Mouse (Mus musculus) frontal cortex, postnatal 14 days (tissue): Measurements from ENCODE around the gene BC067074.
"Not testable (repeated sequence)": the region's sequence is repeated elsewhere in the genome, so short reads cannot be mapped to it uniquely, and the experiment has no call there.

ENCODE experiments used
- DNase-seq, 2 experiments: peaks; one replicate each; pipeline ENCODE4 v3.0.0; 2022; ENCODE audit warnings: low spot score in 2 of 2

The BC067074 gene

DNA sequence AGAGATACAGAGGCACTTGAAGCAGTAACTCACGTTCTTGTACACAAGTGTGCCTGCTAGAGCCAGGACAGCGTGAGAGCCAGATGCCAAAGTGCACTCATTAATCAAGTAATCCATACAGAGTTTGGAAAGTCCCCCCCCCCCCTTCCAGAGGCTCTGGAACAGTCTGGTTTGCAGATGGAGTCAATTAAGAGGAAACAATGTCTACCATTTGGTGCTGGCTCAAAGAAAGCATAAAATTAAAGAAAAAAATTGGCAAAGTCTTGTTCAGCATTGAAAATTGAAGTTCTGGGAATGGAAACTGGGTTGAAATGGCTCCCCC is 81.1 kb downstream of the BC067074 start:
- DNase-seq, result no peak

DNA sequence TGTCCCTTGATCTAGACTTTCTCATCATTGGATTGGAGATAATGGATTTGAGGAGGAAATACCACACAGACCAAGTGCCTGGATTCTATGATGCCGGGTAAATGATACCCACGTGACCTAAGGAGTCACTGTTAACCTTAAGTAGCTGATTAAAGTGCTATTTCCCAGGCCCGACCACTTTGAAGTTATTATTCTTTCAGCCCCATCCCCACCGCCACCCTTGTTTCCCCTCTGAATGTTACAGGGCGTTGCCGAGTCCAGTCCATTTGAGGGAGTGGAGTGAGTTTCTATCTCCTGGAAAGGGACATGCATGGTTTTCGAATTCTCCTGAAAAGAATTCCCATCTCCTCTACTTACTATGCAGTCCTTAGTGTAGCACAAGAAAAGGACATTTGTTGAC is 84.7 kb downstream of the BC067074 start:
- no peak for DNase-seq

DNA sequence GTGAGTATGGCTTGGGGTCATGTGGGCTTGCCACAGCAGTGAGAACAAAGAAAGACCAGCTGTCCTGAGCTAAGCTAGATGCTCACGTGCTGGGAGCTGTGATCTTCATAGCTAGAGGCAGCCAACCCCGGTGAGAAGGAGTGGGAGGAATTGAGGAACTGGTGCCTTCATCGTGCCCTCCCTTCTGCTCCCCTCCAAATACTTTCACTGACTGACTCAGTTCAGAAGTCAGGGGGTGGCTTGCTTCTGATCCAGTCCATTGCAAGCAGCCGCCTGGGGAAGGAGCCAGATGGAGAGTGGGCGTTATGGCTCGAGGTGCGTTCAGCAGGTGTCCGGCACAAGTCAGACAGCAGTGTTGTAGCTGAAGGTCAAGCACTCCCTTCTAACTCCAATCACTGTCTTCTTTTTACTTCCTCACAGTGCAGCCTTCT is 86.0 kb downstream of the BC067074 start:
- no peak for DNase-seq

DNA sequence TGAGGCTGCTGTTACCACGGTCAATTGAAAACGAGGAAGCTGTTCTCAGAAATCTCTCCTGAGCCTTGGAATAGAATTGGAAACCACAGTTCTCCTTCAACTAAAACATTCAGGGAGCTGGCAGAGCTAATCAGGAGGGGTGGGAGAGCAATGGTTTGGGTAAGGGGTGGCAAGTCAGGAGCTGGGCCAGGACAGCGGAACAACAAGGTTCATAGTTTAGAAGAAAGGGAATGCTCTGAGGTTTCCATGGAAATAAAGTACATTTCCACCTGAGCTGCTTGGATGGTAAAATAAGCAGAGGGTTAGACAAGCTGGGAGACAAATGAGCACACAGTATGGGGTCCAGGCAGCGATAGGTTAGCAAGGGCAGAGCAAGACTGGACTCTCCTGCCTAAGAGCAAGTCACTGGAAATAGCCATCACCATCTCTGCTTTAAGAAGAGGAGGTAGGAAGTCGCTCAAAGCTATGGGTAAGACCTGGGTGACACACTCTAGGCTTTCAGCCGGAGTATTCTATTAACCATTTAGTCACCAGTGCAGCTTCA is 86.9 kb downstream of the BC067074 start:
- no peak for DNase-seq

DNA sequence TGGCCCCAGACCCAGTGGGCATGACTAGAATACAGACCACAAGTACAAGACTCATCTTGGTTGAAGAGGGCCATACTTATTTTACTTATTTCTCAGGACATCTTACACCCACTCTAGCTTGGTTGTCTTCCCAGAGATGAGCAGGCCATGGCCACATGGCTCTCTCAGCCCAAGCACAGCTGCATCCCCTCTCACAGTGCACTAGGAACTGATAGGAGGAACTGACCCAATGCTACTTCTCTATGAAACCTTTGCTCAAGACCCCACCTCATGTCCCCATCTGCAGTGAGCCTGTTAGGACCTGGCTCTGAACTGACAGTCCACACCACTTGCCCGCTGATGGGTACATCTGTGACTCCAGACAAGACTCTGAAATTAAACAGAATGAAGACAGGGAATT is 88.8 kb downstream of the BC067074 start:
- peak in 1 of 2 experiments; percentile 17 for DNase-seq

DNA sequence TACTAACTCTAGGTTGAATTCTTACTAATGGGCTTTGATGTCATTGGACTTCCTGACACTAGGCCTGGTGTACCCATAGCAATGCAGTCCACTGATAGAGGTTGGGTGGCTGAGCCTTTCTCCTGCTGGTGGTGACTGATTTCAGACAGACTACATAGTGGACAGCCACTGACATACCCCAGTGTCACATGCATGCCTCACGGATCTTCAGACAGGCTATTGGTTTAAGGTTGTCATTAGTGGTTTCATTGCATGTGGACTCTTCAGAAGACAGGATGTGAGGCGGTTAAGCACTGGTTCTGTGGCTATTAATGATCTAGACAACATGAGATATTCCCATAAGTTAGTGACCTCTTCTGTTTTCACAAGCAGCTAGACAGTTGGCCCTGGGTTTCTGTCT is 89.2 kb downstream of the BC067074 start:
- no peak for DNase-seq

DNA sequence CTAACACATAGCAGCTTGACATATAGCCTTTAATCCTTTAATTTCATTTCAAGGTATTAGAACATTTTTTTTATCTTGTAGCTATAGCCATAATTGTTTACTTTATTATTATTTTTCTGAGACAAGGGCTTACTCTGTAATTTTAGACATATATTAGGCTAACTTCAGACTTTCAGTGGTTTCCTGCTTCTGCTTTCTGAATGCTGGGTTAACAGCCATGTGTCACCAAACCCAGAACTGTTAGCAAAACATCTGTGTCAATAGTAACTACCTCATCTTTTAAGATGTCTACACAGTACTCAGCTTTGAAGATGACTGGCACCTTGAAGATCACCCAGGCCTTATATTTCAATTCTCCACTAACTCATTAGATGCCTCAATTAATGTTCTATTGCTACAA is 89.8 kb downstream of the BC067074 start:
- not testable (repeated sequence) for DNase-seq

DNA sequence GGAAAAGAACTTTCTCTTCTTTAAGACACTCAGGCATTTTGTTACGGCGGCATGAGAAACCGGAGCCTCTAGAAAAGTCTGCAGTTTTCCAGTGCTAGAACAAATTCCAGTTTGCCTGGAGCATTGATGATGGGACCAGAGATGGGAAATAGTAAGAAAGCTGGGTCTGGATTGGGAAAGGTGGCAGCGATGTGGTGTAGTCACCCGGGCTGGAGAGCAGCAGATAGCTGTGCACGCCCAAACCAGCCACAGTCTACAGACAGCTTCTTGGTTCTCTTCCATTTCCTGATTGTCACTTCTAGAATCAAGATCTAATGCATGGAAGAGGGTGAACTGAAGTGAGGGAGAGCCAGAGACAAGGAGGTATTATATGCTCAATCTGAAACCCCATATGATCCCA is 100.4 kb downstream of the BC067074 start:
- no peak for DNase-seq

DNA sequence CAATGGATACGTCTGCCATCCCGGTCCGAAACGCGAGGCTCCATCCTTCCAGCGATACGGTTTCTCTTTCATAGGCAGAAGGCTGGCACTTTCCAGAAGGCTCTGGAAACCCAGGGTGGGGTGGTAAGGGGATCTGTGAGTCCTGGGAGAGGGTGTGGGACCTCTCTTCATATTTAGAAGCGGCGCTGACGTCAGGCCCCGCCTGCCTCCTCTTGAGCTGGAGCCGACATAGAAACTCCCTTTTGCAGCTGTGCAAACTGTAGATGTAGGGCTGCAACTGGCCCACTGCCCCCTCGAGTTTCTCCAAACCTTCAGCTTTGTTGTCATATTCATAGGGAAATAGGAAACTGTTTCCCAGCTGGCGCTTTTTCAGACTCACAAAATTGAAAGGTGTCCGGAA is 101.6 kb downstream of the BC067074 start:
- DNase-seq, result no peak

DNA sequence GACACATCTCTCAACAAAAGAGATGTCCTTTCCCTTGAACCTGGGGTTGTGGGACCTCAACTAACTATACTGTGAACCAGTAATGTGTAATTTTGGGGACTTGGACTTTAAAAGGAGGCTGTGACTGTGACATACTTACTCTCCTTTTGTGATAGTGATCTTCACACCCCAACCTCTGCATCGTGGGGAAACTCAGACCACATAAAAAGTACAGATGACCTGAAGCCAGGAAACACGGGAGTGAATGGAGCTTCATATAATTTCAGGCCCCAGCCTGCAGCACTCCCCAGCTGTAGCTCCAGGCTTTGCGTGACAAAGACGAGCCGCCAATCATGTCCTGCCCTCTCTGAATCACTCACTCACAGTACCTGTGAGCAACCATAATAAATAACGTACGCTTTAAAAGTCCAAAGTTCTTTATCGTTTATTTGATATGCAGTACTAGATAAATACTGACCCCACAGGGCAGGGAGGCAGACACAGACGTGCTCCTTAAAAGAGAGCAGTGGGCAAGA is 104.1 kb downstream of the BC067074 start:
- DNase-seq, result no peak

DNA sequence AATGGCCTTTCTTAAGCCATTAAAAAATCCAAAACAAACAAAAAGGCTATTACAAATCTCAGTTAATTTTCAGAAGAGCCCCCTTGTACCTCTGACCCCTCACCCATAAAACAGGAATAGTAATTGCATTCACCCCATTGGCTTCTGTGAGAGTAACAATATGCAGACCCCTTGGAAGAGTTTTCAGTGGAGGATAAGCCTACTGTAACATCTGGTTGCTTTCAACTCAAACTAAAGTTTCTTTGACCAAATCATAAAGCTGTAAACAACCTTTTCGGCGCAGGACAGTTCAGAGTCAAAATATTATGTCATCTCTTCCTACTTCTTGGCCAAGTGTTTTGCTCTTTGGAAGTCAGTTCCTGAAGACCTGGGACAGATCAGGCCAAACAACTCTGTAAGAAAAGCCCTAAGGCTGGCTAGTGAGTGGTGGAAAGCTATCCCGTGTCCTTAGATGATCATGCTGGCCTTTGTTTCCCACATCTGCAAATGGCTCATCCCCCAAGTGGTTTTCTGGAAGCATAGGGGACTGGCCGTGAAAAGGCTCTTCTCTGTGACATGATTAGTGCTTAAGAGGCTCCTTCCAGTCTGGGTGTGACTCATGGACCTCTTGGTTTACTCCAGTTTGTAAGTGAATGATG is 108.5 kb downstream of the BC067074 start:
- no peak for DNase-seq

DNA sequence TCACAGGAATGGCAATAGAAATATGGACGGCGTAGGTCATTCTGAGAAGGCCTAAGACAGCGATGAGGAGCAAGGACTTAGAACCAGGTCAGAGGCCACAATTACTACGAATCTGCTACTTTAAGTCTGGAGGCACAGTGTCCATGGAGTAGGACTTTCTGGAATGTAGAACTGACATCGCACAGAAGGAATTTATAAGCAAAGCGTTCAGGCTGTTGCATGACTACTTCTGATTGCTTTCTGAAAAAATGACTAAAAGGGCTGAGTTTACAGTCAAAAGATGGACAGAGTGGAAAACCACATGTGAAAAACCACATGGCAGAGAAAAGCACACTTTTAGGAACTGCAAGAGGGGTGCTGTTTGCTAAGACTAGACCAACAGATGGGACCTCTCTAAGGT is 110.7 kb downstream of the BC067074 start:
- no peak for DNase-seq

DNA sequence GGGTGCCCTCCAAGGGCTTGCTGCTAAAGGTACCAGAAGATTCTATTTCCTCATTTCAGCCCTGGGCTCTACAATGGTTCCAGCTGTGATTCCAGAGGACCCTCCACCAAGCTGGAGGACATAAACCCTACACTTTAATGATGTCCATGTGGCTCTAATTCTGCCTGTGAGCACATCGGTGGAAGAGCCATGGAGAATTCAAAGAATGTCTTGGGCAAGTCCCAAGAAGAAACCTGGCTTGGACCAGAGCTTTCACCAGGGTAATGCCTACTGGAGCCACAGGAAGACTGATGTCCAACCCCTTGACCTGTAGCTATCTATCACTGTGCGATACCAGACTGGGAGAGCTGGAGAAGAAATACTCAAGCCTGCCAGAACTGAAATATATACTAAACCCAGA is 111.2 kb downstream of the BC067074 start:
- DNase-seq, result no peak

DNA sequence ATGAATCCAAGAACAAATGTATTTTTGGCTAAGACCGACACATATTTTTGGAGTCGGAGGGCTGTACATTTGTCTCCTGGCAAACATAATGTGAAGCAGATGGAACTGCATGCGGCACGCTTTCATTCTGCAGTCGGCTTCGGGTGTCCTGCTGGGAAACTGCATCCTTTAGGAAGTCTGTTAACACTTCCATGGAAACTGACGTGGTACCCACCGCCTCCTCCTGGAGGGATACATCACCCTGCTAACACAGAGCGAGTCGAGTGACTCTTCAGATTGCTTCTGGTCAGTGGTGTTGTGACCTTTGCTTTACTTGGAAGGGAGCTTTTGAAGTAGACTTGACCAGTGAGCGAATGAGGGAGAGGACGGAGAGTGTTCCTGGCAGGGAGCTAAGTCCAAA is 117.0 kb downstream of the BC067074 start:
- DNase-seq, result peak; percentile 63 to 64

DNA sequence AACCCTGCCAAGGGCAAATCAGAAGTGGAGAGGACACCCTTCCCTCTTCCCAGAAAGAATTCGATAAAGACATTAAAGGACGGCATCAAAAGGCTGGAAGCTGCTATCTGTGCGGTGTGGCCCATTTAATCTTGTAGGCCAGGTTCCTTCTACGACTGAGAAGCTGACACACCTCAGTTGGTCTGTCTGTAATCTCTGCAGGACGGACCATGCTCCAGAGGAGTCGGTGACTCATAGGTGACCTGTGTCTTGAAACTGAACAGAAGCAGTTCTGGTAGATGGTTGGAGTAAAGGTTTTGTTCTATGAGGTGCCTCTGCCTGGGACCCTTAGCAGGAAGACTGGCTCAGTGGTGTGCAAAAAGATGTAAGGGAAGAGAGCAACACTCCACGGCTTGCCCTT is 122.6 kb downstream of the BC067074 start:
- no peak for DNase-seq

DNA sequence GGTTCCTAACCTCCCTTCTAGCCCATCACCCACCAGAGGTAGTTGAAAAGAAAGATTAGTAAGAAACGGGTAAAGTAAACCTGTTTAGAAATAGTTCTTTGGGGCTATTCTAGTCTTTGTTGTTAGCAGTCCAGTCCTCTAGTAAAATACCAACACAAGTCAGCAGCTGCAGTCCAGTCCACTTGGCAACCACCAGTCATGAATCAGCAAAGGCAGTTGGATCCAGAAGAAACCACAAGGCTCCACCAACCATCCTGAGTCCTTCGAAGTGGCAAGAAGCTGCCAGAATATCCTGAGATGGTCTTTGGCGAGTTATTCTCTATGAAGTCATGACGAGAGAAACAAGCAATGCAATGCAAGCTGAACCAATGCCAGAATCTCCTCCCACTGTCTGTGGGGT is 124.0 kb downstream of the BC067074 start:
- no peak for DNase-seq

DNA sequence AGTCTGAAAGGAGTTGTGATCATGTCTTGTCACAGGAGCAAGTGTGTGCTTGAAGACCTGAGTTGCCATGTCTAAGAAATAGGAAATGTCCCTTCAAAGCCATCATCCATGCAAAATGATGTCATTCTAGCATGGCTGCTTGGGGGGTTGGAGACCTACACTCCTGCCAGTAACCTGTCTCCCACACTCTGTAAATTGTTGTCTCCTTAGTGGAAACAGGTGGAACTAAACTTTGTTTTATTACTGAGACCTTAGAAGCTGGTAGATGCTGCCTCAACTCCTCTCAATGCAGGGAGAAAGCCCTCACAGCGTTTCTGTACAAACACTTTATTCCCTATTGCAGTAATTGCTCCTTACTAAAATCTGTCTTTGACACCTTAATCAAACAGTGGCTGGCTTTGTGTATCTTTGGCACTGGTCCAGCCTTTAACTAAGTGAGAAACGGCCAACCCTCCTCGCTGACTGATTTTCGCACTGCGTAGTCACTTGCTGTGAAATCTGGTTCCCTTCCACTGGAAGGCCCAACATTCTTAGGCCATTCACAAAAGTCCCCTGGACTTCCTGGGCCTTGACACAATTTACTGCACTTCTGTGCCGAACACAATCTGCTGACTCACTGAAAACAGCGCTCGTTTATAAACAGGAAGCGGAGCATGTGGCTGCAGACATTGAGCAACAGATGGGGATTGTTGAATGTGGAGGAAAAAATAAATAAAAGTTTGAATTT is 125.0 kb downstream of the BC067074 start:
- DNase-seq, result peak in 1 of 2 experiments; percentile 25

DNA sequence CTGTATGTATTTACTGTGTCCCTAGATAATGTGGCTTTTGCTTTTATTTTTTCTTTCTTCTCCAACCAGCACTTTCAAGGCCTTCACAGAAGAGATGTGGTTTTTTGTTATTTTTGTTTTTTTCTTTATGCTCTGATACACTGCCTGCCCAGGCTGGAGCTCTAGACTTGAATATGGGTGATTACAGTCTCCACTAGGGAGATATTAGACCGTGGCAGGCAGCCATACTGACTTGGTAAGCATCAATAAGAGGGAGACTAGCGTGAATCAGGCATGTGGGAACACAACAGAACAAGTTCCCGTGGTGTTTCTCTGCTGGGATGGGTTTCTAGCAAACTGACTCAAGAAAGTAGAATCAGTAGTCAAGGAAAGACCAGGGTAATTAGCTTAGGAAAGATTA is 125.7 kb downstream of the BC067074 start:
- DNase-seq, result no peak

DNA sequence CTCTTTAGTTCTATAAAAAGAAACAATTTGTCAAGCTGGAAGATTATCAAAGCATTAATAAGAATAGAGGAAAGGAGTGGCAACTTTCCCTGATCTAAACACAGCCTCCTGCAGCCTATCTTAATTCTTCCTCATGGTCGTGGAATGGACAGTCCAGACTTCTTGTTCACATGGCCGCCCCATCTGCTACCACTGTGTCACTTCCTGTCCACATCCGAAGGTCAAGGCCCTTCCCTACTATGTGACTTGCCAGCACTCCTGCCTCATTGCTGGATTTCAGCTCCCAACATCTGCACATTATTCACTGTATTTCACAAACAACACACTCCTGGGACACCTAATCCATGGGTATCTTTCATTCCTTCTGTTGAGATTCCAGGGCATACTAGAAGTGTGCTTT is 128.5 kb downstream of the BC067074 start:
- DNase-seq, result no peak

DNA sequence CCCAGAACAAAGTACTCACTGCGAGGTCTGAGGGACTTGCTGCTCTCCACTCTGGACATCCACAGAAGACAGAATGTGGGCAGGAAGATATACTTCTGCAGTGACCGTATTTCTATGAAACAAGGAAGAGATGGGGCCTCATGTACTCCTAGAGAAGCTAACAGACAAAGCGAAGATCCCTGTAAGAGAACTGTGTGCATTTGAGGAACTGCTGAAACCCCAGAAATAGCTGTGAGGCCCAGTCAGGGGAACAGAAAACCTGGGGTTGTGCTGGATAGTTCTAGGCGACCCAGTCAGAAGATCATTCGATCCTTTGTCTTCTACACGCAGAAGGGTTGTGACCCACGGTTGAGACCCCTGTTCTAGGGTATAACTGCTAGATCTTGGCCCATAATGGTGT is 130.9 kb downstream of the BC067074 start:
- DNase-seq, result no peak

DNA sequence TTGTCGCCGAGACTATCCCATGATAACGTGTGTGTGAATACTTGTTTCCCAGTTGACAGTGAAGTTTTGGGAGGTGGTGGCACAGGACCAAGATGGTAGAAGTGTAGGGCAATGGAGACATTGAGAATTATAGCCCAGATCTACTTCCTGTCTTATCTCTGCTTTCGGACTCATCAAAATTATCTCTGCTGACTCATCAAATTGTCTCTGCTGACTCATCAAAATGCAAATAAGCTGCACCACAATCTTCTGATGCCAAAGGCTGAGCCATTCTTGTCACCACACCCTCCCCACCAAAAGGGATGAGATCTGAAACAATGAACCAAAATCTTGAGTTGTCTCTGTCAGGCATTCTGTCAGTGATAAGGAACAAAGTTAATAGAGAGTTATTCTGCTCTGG is 132.9 kb downstream of the BC067074 start:
- no peak for DNase-seq
